Mouse (Mus musculus) spleen, adult 2 months (tissue): ENCODE results near the gene Fyb.

ENCODE experiments used
- CTCF ChIP-seq: fragments of 200-500 bp; IDR thresholded peaks from 2 replicates; pipeline ENCODE4 v1.5.1; 2011; ENCODE audit warnings: mild to moderate bottlenecking, inconsistent platforms; ENCODE audit not compliant: insufficient read depth, insufficient read length, insufficient replicate concordance; ENCODE audit errors: extremely low read depth
- POLR2A ChIP-seq: fragments of 200-500 bp; IDR thresholded peaks from 2 replicates; pipeline ENCODE4 v1.6.1; 2011; ENCODE audit warnings: low read depth, low read length, inconsistent platforms

- TF ChIP-seq CTCF: no peak
- TF ChIP-seq POLR2A: no peak
Measured at GRCm38 (mm10) chr15:6661951-6662350, 139.3 kb downstream of the Fyb start.
